Mouse (Mus musculus) kidney, adult 18-20 months (tissue): ENCODE results near the gene Gabarapl1.
"Not testable (repeated sequence)": the region's sequence is repeated elsewhere in the genome, so short reads cannot be mapped to it uniquely, and the experiment has no call there.

Experiments used
- DNase-seq: peaks from one replicate; pipeline ENCODE4 v3.0.0; 2021

Gene Gabarapl1

GRCm38 (mm10) chr6:129532942-129533860 lies at the start of gene Gabarapl1:
Gabarapl1 (plus strand) TSS chr6:129533160.
- peak; percentile 96 for DNase-seq

GRCm38 (mm10) chr6:129494924-129495323 lies 38.0 kb upstream of the Gabarapl1 start:
- no peak for DNase-seq

GRCm38 (mm10) chr6:129497345-129498218 lies 35.4 kb upstream of the Gabarapl1 start:
- DNase-seq: no peak

GRCm38 (mm10) chr6:129499516-129499915 lies 33.4 kb upstream of the Gabarapl1 start:
- DNase-seq: not testable (repeated sequence)

- DNase-seq: no peak
Observed at GRCm38 (mm10) chr6:129503471-129503870, 29.5 kb upstream of the Gabarapl1 start.

- DNase-seq: no peak
Observed at GRCm38 (mm10) chr6:129507024-129507423, 25.9 kb upstream of the Gabarapl1 start, which contains the start of gene Olr1. Olr1 (minus strand) TSS chr6:129507165.

GRCm38 (mm10) chr6:129510120-129510911 lies 22.6 kb upstream of the Gabarapl1 start:
- DNase-seq: peak; percentile 67

- DNase-seq: no peak
Observed at GRCm38 (mm10) chr6:129512367-129512766, 20.6 kb upstream of the Gabarapl1 start, which contains the start of gene Tmem52b. Tmem52b (plus strand) TSS chr6:129512555.

GRCm38 (mm10) chr6:129512868-129513267 lies 20.1 kb upstream of the Gabarapl1 start:
- no peak for DNase-seq

GRCm38 (mm10) chr6:129513409-129513808 lies 19.6 kb upstream of the Gabarapl1 start:
- DNase-seq: no peak

GRCm38 (mm10) chr6:129514376-129514775 lies 18.6 kb upstream of the Gabarapl1 start:
- DNase-seq: no peak

GRCm38 (mm10) chr6:129515068-129515467 lies 17.9 kb upstream of the Gabarapl1 start:
- no peak for DNase-seq

GRCm38 (mm10) chr6:129516388-129516787 lies 16.6 kb upstream of the Gabarapl1 start:
- no peak for DNase-seq

- peak; percentile 58 for DNase-seq
Observed at GRCm38 (mm10) chr6:129517752-129518408, 15.1 kb upstream of the Gabarapl1 start.

- DNase-seq: no peak
Observed at GRCm38 (mm10) chr6:129526069-129526468, 6.9 kb upstream of the Gabarapl1 start.

GRCm38 (mm10) chr6:129527416-129527815 lies 5.5 kb upstream of the Gabarapl1 start:
- DNase-seq: no peak

GRCm38 (mm10) chr6:129529605-129530004 lies 3.4 kb upstream of the Gabarapl1 start:
- DNase-seq: no peak

GRCm38 (mm10) chr6:129530261-129530660 lies 2.7 kb upstream of the Gabarapl1 start:
- DNase-seq: no peak

- peak; percentile 95 for DNase-seq
Observed at GRCm38 (mm10) chr6:129532556-129532941, 411 bp upstream of the Gabarapl1 start.

GRCm38 (mm10) chr6:129534057-129534456 lies 1.1 kb downstream of the Gabarapl1 start:
- DNase-seq: no peak

GRCm38 (mm10) chr6:129534627-129535190 lies 1.7 kb downstream of the Gabarapl1 start:
- DNase-seq: peak; percentile 71

GRCm38 (mm10) chr6:129535723-129536122 lies 2.8 kb downstream of the Gabarapl1 start:
- no peak for DNase-seq
